11 mouse cellular contexts compared by ENCODE assay signal in genomic region chr3:120059959-120060358, GRCm38 (mm10).
DNase-seq lines count a peak whose midpoint lies in the region; ATAC-seq and TF ChIP-seq lines count a peak whose summit lies in the region.
"Had no signal": no experiment of that assay in that cellular context is flagged by ENCODE, and none has a peak within 500 bp of the region (broad histone marks: within the 10 kb centered on the region; RNA-seq: fewer than 3 reads in every experiment).

No protein-coding gene starts in this region.

- H3K4me1 ChIP-seq in heart, embryonic 13.5 days: peaks cover 21% of the 10 kb centered on the region
- H3K4me1 ChIP-seq in lung, embryonic 14.5 days (ENCODE audit: insufficient read depth): no peaks in the 10 kb centered on the region
- 0 out of 2 replicates have a peak, but pooled peaks cover 3% of the 10 kb centered on the region for H3K4me1 ChIP-seq in forebrain, embryonic 14.5 days (ENCODE audit: control insufficient read depth, insufficient read depth, low read length)

- H3K27me3 ChIP-seq in heart, embryonic 13.5 days (replicated peaks): peaks cover 4% of the 10 kb centered on the region
- H3K27me3 ChIP-seq in lung, embryonic 14.5 days (ENCODE audit: insufficient read depth, low read length): no peaks in the 10 kb centered on the region
- H3K27me3 ChIP-seq in forebrain, embryonic 14.5 days (replicated peaks; ENCODE audit: control insufficient read depth, insufficient read depth, low read length): no peaks in the 10 kb centered on the region

- no peak for DNase-seq in heart, adult 18-20 months
- no peak for DNase-seq in lung, embryonic 14.5 days
- no peak for DNase-seq in lung, postnatal 4 days
- DNase-seq in forebrain, embryonic 14.5 days (ENCODE audit: low spot score): no peak
- peak; percentile 71 for DNase-seq in retina, postnatal 1 day
- no peak for DNase-seq in cerebellum, adult 9-11 months
- DNase-seq in adrenal gland, postnatal 4 days (ENCODE audit: low spot score in 2 of 2): no peak
- DNase-seq: cerebellum, adult 11 months; kidney, adult 18-20 months had no signal

- no peaks in the 10 kb centered on the region for H3K9me3 ChIP-seq in heart, embryonic 13.5 days
- H3K9me3 ChIP-seq in lung, embryonic 14.5 days (ENCODE audit: low read depth, low read length): no peaks in the 10 kb centered on the region
- no peaks in the 10 kb centered on the region for H3K9me3 ChIP-seq in forebrain, embryonic 14.5 days (replicated peaks; ENCODE audit: control insufficient read depth, low read length)

- ATAC-seq in heart, embryonic 13.5 days (ENCODE audit: extremely low read depth, insufficient number of reproducible peaks, low FRiP score, low TSS enrichment): no peak
- peak; percentile 49 for ATAC-seq in lung, embryonic 14.5 days (ENCODE audit: insufficient read depth)
- 0 out of 2 replicates have a peak, but pooled peaks have one; percentile 15 for ATAC-seq in forebrain, embryonic 14.5 days
- ATAC-seq: lung, postnatal 0 days had no signal

- no peak overlapping the region for H3K27ac ChIP-seq in heart, embryonic 13.5 days (replicated peaks)
- no peak overlapping the region for H3K27ac ChIP-seq in lung, embryonic 14.5 days (ENCODE audit: low read depth)
- no peak overlapping the region for H3K27ac ChIP-seq in forebrain, embryonic 14.5 days (ENCODE audit: low read depth, low read length)

- 33% methylated on average over 11 of the region's 11 CpGs for WGBS in heart, embryonic 13.5 days
- 25% methylated on average over 11 of the region's 11 CpGs for WGBS in lung, embryonic 14.5 days
- WGBS in forebrain, embryonic 14.5 days: 14% methylated on average over 11 of the region's 11 CpGs

- H3K4me2 ChIP-seq in heart, embryonic 13.5 days: peak overlapping the region; percentile 62
- H3K4me2 ChIP-seq in lung, embryonic 14.5 days: peak overlapping the region; percentile 35
- H3K4me2 ChIP-seq in forebrain, embryonic 14.5 days (ENCODE audit: low read length): no peak overlapping the region

- peak overlapping the region; percentile 47; the same call in 1 of the 2 replicates for H3K9ac ChIP-seq in heart, embryonic 13.5 days
- no peak overlapping the region for H3K9ac ChIP-seq in lung, embryonic 14.5 days
- no peak overlapping the region for H3K9ac ChIP-seq in forebrain, embryonic 14.5 days (ENCODE audit: low read length)

- TF ChIP-seq CTCF in lung, embryonic 14.5 days (IDR thresholded peaks at IDR 0.05; ENCODE audit: low read depth): no peak

- H3K36me3 ChIP-seq in heart, embryonic 13.5 days: no peaks in the 10 kb centered on the region
- no peaks in the 10 kb centered on the region for H3K36me3 ChIP-seq in lung, embryonic 14.5 days (ENCODE audit: insufficient read depth)
- H3K36me3 ChIP-seq in forebrain, embryonic 14.5 days (ENCODE audit: control insufficient read depth, insufficient read depth, low read length): no peaks in the 10 kb centered on the region

- peak overlapping the region; percentile 32 for H3K4me3 ChIP-seq in heart, embryonic 13.5 days
- no peak overlapping the region for H3K4me3 ChIP-seq in lung, embryonic 14.5 days (ENCODE audit: low read depth, low read length)
- no peak overlapping the region for H3K4me3 ChIP-seq in forebrain, embryonic 14.5 days (ENCODE audit: low read depth, low read length)
